Mouse (Mus musculus) MEL-GATA-1-ER (cell line): ENCODE measurements at regions not wholly inside any gene's neighbourhood (a gene's known extent, or its start where the extent isn't known, plus 50 kb on each side); places are given as distances from the start of the nearest gene placed in this dataset.

Experiments
- DNase-seq: peaks from one replicate; pipeline ENCODE4 v3.0.0-alpha.2; 2012; ENCODE audit warnings: low read depth; ENCODE audit errors: extremely low read depth

DNA sequence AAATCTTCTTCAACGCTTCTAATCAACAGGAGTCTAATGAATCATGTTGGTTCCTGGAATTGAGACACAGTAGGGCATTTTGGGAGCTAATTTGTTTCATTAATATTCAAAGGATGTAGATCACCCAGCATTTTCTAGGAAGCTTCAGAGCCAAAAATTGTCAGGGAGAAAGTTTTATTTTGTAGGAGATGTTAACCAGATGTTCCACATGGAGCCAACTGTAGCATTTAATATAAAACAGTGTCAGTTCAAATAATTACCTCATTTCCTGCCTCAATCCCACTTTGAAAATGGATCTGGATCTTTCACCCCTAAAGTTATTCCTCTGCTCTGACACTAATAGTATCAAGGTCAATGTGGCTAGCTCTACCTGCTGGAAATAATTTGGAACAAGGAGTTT, 389.6 kb upstream of the Lmcd1 start:
- no peak for DNase-seq

DNA sequence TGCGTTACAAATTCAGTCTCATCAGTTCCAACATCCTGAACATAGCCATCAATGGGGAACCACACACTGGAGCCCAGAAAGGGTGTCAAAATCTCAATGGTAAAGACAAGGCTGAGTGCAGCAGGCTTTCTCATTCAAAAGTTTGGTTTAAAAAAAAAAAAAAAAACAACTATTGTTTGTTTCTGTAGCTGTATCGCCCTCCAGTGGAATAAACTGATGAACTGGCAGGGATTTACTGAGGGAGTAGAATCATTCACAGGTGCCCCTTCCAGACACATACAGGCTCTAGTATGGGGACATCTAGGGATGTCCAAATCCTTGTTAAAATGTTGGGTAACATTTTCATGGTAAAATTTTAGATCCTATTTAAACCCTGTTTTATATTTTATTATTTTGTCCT, 361.6 kb upstream of the Lmcd1 start:
- DNase-seq = no peak

DNA sequence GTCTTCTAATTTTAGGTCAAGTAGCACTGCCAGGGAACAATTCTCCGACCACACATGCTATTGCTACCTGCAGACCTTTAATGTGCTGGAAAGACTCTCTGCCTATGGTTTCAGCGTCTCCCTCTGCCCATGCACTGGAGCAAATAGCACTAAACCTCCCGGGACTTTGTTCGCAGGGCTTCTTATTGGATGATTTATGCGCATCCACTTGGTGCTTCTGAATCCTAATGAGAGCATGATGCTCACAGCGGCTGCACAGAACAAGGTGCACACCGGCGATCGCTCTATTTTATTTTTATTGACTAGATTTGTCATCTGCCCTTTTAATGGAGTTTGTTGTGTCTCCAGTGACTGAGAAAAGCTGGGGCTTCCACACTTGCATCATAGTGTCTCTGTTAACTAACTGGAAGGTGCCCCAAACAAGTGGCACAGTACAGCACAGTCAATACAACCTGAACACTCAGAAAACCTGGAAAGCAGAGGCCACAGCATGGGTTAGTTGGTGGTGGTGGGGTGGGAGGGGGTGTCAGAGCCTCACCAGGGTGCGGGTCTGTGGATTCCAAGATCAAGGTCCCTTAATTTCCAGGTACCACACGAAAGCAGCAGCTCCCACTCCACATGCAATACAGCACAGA, 359.7 kb upstream of the Lmcd1 start:
- no peak for DNase-seq

DNA sequence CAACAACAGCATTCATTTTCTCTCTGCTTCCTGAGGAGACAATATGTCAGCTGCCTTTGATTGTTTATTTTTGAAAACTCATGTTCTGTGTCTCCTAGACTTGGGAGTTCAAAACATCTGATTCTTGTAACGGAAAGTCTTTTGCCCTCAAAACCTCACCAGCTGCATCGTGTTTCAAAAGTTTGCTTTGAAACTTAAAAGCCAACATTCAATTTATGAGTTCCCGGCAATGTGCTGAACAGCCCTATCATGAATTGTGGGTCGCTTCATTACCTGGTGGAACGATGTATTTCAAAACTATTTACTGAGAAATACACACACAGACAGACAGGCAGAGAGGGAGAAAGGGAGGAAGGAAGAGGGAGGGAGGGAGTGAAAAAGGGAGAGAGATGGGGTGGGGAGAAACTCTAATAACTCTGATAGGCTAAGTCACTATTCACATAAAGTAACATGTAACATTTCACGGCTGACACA, 356.3 kb upstream of the Lmcd1 start:
- no peak for DNase-seq

DNA sequence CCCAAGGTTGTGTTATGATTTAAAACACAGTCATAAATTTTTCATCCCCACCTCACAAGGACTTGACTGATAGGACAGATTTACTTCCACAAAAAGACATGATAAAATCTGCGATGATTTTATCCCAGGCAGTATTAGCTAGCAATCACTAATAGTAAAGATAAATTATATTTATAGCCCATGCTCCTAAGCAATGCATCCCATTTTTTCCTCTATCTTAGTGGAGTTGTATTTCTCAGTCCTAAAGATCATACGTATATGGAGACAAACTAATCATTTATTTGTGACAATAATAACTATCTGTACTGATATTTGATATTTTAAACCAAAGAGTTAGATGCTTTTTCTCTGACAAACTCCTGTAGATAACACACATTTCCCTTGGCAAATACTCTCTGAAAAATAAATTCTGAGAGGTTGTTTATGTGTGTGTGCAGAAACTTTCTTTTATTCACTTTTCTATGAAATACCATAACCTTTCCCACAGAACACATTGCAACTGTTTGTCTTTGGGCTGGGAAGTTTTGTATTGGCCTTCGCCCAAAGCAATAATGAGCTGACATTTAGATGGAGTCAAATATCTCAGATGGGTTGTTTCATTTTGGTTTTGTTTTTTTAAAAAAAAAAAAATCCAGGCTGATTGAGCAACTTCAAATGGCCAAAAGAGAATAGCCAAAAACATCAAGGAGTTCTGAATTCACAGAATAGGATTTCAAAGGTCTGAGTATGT, 355.5 kb upstream of the Lmcd1 start:
- DNase-seq = no peak

DNA sequence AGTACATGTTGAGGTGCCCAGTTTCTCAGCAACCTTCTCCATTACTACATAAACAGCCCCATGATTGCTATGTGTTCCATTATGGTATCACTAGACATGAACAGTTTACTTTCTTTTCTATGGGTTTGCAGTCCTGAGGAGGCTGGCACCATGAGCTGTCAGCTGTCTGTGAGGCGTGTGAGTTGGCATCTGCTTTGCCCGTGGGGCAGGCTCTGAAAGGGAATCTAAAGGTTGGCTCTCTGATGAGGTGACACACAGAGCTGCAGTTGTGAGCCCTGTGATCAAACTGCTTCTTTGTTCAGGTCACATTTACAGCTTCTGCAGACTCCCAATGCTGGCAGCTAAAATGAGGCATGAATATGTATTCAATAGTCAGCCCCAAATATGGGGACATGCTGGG, 341.0 kb upstream of the Lmcd1 start:
- no peak for DNase-seq

DNA sequence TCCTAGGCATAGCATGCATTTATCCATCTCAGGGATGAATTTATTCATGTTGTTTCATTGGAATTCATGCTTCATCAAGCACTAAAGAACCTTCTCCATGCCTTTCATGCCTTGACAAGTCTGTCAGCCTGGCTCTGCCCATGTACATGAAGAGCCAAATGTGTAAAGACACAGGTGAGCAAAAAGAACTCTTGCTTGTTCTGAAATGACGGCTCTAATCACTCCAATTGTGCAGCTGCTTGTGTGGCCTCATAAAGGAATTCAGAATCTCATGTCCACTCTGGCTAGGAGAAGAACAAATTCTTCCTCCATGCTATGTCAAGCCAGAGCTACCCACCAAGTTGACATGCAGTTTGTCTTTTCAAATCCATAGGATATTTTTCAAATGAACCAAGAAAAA, 319.2 kb upstream of the Lmcd1 start:
- DNase-seq = no peak

GRCm38 (mm10) chr6:111965766-111966165, 307.8 kb upstream of the Lmcd1 start:
- no peak for DNase-seq

GRCm38 (mm10) chr6:111985452-111985851, 288.1 kb upstream of the Lmcd1 start:
- DNase-seq = no peak

- no peak for DNase-seq
These were observed 277.7 kb upstream of the Lmcd1 start for GRCm38 (mm10) chr6:111995823-111996222.

GRCm38 (mm10) chr6:112003784-112004471, 269.6 kb upstream of the Lmcd1 start:
- no peak for DNase-seq

- DNase-seq = no peak
These were observed 247.0 kb upstream of the Lmcd1 start for GRCm38 (mm10) chr6:112026261-112027205.

DNA sequence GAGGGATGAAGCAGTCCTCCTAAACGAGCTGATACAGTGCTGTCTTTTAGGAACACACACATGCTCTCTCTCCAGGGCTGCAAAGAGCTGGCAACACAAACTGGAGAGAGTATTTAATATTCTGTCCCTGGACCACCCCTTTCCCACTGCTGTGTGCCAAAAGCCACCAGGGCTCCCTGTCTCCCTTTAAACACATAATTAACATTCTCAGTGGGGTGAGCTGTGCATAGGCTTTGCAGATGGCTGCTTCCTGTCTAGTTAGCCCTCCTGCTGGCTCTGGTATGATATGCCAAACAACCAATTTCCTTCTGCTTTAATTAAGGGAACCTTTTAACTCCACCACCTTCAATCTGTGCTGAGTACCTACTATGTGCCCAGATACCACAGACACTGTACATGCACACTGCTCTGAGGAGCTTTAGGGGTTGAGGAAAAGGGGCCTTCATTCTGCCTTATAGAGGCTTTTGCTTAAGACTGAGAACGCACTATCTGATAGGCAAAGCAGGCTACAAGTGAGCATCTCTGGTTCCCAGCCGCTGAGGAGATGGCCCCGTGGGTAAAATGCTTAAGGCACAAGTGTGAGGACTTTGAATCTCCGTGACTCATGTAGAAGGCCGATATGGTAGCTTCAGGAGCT, 222.9 kb upstream of the Lmcd1 start:
- DNase-seq = no peak

- DNase-seq = no peak
These were observed 221.4 kb upstream of the Lmcd1 start for GRCm38 (mm10) chr6:112052193-112052592.

- DNase-seq = no peak
These were observed 215.7 kb upstream of the Lmcd1 start for GRCm38 (mm10) chr6:112057895-112058294.

- DNase-seq = no peak
These were observed 210.6 kb upstream of the Lmcd1 start for GRCm38 (mm10) chr6:112062956-112063355.

- no peak for DNase-seq
These were observed 183.0 kb upstream of the Lmcd1 start for GRCm38 (mm10) chr6:112090597-112090996.

DNA sequence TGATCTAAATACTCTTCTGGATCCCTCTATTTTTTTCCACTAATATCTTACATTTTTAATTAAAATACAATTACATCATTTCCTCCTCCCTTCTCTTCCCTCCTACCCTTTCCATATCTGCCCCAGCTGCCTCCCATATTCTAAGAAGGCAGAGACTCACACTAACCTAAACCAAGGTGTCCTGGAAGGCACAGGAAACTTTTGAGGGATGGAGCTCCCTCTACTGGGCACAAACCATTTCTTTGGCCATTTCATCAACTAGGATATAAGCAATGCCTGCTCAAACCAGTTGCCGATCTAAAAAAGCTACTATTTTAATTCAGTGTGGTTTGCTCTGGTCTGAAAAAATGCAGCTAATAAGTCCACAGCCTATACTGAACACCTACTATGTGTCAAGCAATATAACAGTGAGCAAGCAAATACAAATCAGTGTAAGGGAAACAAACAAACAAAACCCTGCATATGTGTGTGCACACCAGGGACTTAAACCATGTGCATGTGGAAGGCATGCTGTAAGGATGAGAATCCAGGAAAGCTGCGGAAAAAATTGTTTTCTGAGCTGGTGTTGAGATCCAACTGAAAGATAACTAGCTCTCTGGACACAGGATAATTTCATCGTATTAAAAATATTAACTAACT, 182.3 kb upstream of the Lmcd1 start:
- no peak for DNase-seq

DNA sequence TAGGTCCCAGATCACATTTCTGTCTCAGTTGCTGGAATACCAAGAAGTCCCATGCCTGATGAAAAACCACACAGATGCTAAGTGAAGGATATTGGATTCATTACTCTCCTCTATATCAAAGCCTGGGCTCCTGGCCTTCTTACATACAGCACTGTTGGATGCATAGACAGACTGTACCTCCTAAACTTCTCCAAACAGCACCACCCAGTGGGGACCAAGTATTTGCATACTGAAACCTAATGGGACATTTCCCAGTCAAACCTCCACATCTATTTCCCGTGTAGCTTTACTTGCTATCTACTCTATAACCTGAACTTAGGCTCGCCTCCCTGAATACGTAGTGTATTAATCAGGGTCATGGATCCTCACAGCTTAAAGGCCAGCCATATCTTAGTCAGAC, 180.3 kb upstream of the Lmcd1 start:
- DNase-seq = no peak

DNA sequence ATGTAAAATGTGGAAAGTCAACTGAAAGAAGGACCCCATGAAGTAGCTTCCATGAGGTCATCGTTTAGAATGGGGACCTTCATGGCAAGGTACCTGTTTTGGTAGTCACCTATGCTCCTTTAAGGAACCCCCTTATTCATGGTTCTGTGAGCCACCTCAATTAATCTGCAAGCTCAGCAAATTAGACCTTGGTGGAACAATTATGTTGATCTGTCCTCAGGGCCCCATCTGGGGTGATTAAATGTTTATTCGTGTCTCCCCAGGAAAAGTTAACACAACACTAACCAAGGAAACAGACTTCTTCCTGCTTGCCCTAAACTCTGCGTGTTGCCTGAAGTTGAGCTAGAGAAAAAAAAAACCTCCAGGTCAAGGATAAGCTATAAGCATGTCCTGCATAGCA, 175.9 kb upstream of the Lmcd1 start:
- DNase-seq = no peak
